Comparison of ENCODE assay signal across 16 mouse cellular contexts in genomic region chr1:153587956-153588355, GRCm38 (mm10). TPM values are rescaled to one million over a fixed set of nuclear protein-coding genes. Genes with fewer than 3 reads are reported as not detected.
DNase-seq lines count a peak whose midpoint lies in the region; ATAC-seq and TF ChIP-seq lines count a peak whose summit lies in the region.
"Had no signal": no experiment of that assay in that cellular context is flagged by ENCODE, and none has a peak within 500 bp of the region (broad histone marks: within the 10 kb centered on the region; RNA-seq: fewer than 3 reads in every experiment).

No protein-coding gene starts in this region.

- DNase-seq in forebrain, postnatal 0 days: peak; percentile 23
- no peak for DNase-seq in forebrain, embryonic 10.5 days (ENCODE audit: extremely low spot score, low spot score)
- DNase-seq in lung, postnatal 36 days: peak; percentile 11
- DNase-seq in lung, postnatal 0 days (ENCODE audit: low spot score): no peak
- peak; percentile 10 to 22 for DNase-seq in layer of hippocampus, postnatal 36 days
- no peak for DNase-seq in stomach, postnatal 0 days (ENCODE audit: low spot score)
- DNase-seq: adrenal gland, postnatal 25 days; lung, embryonic 14.5 days; thymus, postnatal 36 days had no signal

- H3K36me3 ChIP-seq in forebrain, postnatal 0 days (ENCODE audit: insufficient read depth): no peaks in the 10 kb centered on the region
- no peaks in the 10 kb centered on the region for H3K36me3 ChIP-seq in forebrain, embryonic 10.5 days (replicated peaks)
- no peaks in the 10 kb centered on the region for H3K36me3 ChIP-seq in lung, postnatal 0 days (ENCODE audit: insufficient read depth, low read length)
- no peaks in the 10 kb centered on the region for H3K36me3 ChIP-seq in stomach, postnatal 0 days (ENCODE audit: control insufficient read depth, insufficient read depth, low read length)
- no peaks in the 10 kb centered on the region for H3K36me3 ChIP-seq in midbrain, embryonic 15.5 days (replicated peaks)
- H3K36me3 ChIP-seq: embryonic facial prominence, embryonic 12.5 days; G1E had no signal

- TF ChIP-seq EP300 in lung, postnatal 0 days (IDR thresholded peaks at IDR 0.05): no peak
- no peak for TF ChIP-seq EP300 in stomach, postnatal 0 days (optimal IDR thresholded peaks at IDR 0.05)

- no peak overlapping the region for H3K27ac ChIP-seq in forebrain, postnatal 0 days (ENCODE audit: low read depth, low read length)
- H3K27ac ChIP-seq in forebrain, embryonic 10.5 days: no peak overlapping the region
- H3K27ac ChIP-seq in lung, postnatal 0 days (ENCODE audit: low read length): no peak overlapping the region
- H3K27ac ChIP-seq in embryonic fibroblast, embryonic 13.5 days (ENCODE audit: insufficient read depth, low read length): peak overlapping the region; percentile 73
- H3K27ac ChIP-seq in stomach, postnatal 0 days (replicated peaks): no peak overlapping the region
- H3K27ac ChIP-seq in midbrain, embryonic 15.5 days: no peak overlapping the region
- H3K27ac ChIP-seq: embryonic facial prominence, embryonic 12.5 days; forebrain, embryonic 13.5 days; kidney, postnatal 0 days had no signal

- H3K9ac ChIP-seq in forebrain, postnatal 0 days: no peak overlapping the region
- no peak overlapping the region for H3K9ac ChIP-seq in lung, postnatal 0 days (replicated peaks; ENCODE audit: low read depth)
- no peak overlapping the region for H3K9ac ChIP-seq in stomach, postnatal 0 days (ENCODE audit: low read length)
- no peak overlapping the region for H3K9ac ChIP-seq in midbrain, embryonic 15.5 days
- H3K9ac ChIP-seq: embryonic facial prominence, embryonic 12.5 days; forebrain, embryonic 13.5 days; lung, embryonic 14.5 days had no signal

- no peak for TF ChIP-seq CTCF in forebrain, postnatal 0 days (IDR thresholded peaks at IDR 0.05; ENCODE audit: low read depth)
- no peak for TF ChIP-seq CTCF in lung, postnatal 0 days (IDR thresholded peaks at IDR 0.05)
- no peak for TF ChIP-seq CTCF in embryonic fibroblast, embryonic 13.5 days (IDR thresholded peaks at IDR 0.05; ENCODE audit: borderline replicate concordance, insufficient read depth, low read length)
- TF ChIP-seq CTCF in stomach, postnatal 0 days (IDR thresholded peaks at IDR 0.05; ENCODE audit: low read depth): no peak

- H3K27me3 ChIP-seq in forebrain, postnatal 0 days (ENCODE audit: insufficient read depth, low read length): no peaks in the 10 kb centered on the region
- no peaks in the 10 kb centered on the region for H3K27me3 ChIP-seq in forebrain, embryonic 10.5 days (ENCODE audit: poor library complexity, severe bottlenecking)
- no peaks in the 10 kb centered on the region for H3K27me3 ChIP-seq in lung, postnatal 0 days (replicated peaks; ENCODE audit: insufficient read depth, low read length)
- H3K27me3 ChIP-seq in stomach, postnatal 0 days (ENCODE audit: control insufficient read depth, insufficient read depth, low read length): no peaks in the 10 kb centered on the region
- no peaks in the 10 kb centered on the region for H3K27me3 ChIP-seq in midbrain, embryonic 15.5 days (replicated peaks)
- H3K27me3 ChIP-seq: embryonic facial prominence, embryonic 12.5 days; forebrain, embryonic 13.5 days had no signal

- no peak for ATAC-seq in forebrain, postnatal 0 days
- ATAC-seq in lung, postnatal 0 days: no peak
- ATAC-seq in stomach, postnatal 0 days (ENCODE audit: low FRiP score, low TSS enrichment): no peak
- no peak for ATAC-seq in midbrain, embryonic 15.5 days (replicated peaks)
- ATAC-seq: forebrain, embryonic 13.5 days had no signal

- H3K4me2 ChIP-seq in forebrain, postnatal 0 days (ENCODE audit: low read depth): no peak overlapping the region
- H3K4me2 ChIP-seq in lung, postnatal 0 days (replicated peaks; ENCODE audit: low read depth, low read length): no peak overlapping the region
- no peak overlapping the region for H3K4me2 ChIP-seq in stomach, postnatal 0 days (replicated peaks; ENCODE audit: low read depth)
- no peak overlapping the region for H3K4me2 ChIP-seq in midbrain, embryonic 15.5 days
- H3K4me2 ChIP-seq: embryonic facial prominence, embryonic 12.5 days; forebrain, embryonic 13.5 days; lung, embryonic 14.5 days had no signal

- H3K4me1 ChIP-seq in forebrain, postnatal 0 days (ENCODE audit: insufficient read depth): no peaks in the 10 kb centered on the region
- H3K4me1 ChIP-seq in forebrain, embryonic 10.5 days: peaks cover 23% of the 10 kb centered on the region
- no peaks in the 10 kb centered on the region for H3K4me1 ChIP-seq in lung, postnatal 0 days (ENCODE audit: insufficient read depth, low read depth, low read length)
- H3K4me1 ChIP-seq in embryonic fibroblast, embryonic 13.5 days (ENCODE audit: control insufficient read depth, insufficient read depth, low read length): peaks cover 23% of the 10 kb centered on the region
- 0 out of 2 replicates have a peak, but pooled peaks cover 2% of the 10 kb centered on the region for H3K4me1 ChIP-seq in stomach, postnatal 0 days (replicated peaks; ENCODE audit: control insufficient read depth, insufficient read depth)
- no peaks in the 10 kb centered on the region for H3K4me1 ChIP-seq in midbrain, embryonic 15.5 days
- H3K4me1 ChIP-seq: embryonic facial prominence, embryonic 12.5 days had no signal

- H3K4me3 ChIP-seq in forebrain, postnatal 0 days (ENCODE audit: low read depth, low read length): no peak overlapping the region
- no peak overlapping the region for H3K4me3 ChIP-seq in forebrain, embryonic 10.5 days
- H3K4me3 ChIP-seq in lung, postnatal 0 days (ENCODE audit: low read depth, low read length): no peak overlapping the region
- H3K4me3 ChIP-seq in embryonic fibroblast, embryonic 13.5 days (ENCODE audit: insufficient read depth, low read length): no peak overlapping the region
- H3K4me3 ChIP-seq in stomach, postnatal 0 days (ENCODE audit: low read depth, low read length): no peak overlapping the region
- H3K4me3 ChIP-seq in midbrain, embryonic 15.5 days: no peak overlapping the region
- H3K4me3 ChIP-seq: embryonic facial prominence, embryonic 12.5 days; forebrain, embryonic 13.5 days; myocyte had no signal

- whole genome bisulfite sequencing in forebrain, postnatal 0 days: 60% methylated on average over 5 of the region's 5 CpGs
- 78% methylated on average over 5 of the region's 5 CpGs for WGBS in forebrain, embryonic 10.5 days
- 65% methylated on average over 5 of the region's 5 CpGs for WGBS in lung, postnatal 0 days
- 78% methylated on average over 5 of the region's 5 CpGs for WGBS in stomach, postnatal 0 days
- WGBS in midbrain, embryonic 15.5 days: 63% methylated on average over 5 of the region's 5 CpGs

- TF ChIP-seq POLR2A in embryonic fibroblast, embryonic 13.5 days (IDR thresholded peaks at IDR 0.05; ENCODE audit: low read depth, low read length): no peak

- H3K9me3 ChIP-seq in forebrain, postnatal 0 days (ENCODE audit: low read length): no peaks in the 10 kb centered on the region
- H3K9me3 ChIP-seq in forebrain, embryonic 10.5 days: no peaks in the 10 kb centered on the region
- no peaks in the 10 kb centered on the region for H3K9me3 ChIP-seq in lung, postnatal 0 days (ENCODE audit: low read length)
- no peaks in the 10 kb centered on the region for H3K9me3 ChIP-seq in stomach, postnatal 0 days (ENCODE audit: control insufficient read depth, low read length)
- no peaks in the 10 kb centered on the region for H3K9me3 ChIP-seq in midbrain, embryonic 15.5 days
- H3K9me3 ChIP-seq: embryonic facial prominence, embryonic 12.5 days; forebrain, embryonic 13.5 days; G1E had no signal

RNA-seq across cellular contexts. Expression of gene Npl, which starts 38.1 kb away (rescaled TPM):
- total RNA-seq in forebrain, postnatal 0 days (2014; rRNA removed): 9.5 TPM in 2 replicates
- polyA plus RNA-seq in forebrain, postnatal 0 days (2015; fragmentation: Nextera tagmentation; extraction: Ambion mirVana): 9.3 and 10.2 TPM in 2 replicates
- polyA plus RNA-seq in forebrain, embryonic 10.5 days (2016; fragmentation: Nextera tagmentation; extraction: Ambion mirVana): 13.3 and 13.5 TPM in 2 replicates
- polyA plus RNA-seq in lung, postnatal 0 days (2015; fragmentation: Nextera tagmentation; extraction: Ambion mirVana): 4.0 and 4.9 TPM in 2 replicates
- 1.6 and 2.2 TPM in 2 replicates for polyA plus RNA-seq in embryonic fibroblast, embryonic 13.5 days (2011; ENCODE audit: insufficient read length, low read depth, missing spikeins)
- 1 to 10 TPM; 3.5 TPM for total RNA-seq in layer of hippocampus, postnatal 36 days (2021)
- polyA plus RNA-seq in stomach, postnatal 0 days (2015; fragmentation: Nextera tagmentation; extraction: Ambion mirVana): 4.1 and 5.3 TPM in 2 replicates
- 11.5 and 12.4 TPM in 2 replicates for polyA plus RNA-seq in midbrain, embryonic 15.5 days (2015; fragmentation: Nextera tagmentation; extraction: Ambion mirVana)

Comparison
In these comparisons a context has a peak if more than half of its experiments do, and no peak if none do; other contexts are left out.
1. DNase-seq: peak in forebrain, postnatal 0 days (single experiment), lung, postnatal 36 days (single experiment) and layer of hippocampus, postnatal 36 days (2 of 2); none in forebrain, embryonic 10.5 days (single experiment), lung, postnatal 0 days (single experiment) and stomach, postnatal 0 days (single experiment).